24 mouse cellular contexts compared by ENCODE assay signal in the genomic region with DNA sequence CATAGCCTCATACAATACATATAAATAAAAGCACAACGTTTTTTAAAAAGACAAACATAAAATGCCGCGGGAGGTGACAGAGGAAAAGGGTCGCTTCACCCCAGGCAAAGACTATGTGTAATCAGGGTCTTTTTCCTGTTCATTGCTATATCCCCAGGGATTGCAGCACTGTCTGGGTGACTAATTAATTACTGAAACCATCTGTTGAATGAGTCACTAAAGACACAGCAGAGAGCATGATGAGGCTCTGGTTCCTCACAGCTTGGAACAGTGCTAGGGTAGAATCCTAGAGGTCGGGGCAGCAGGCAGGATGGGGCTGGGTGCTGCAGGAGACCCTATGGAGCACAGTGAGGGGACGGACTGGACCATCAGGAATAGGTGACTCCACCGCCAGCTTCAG. TPM values are rescaled to one million over a fixed set of nuclear protein-coding genes. Genes with fewer than 3 reads are reported as not detected.
A peak's percentile ranks its signal among the peaks of the same experiment; 100 is the strongest.
DNase-seq lines count a peak whose midpoint lies in the region; ATAC-seq and TF ChIP-seq lines count a peak whose summit lies in the region.
"Had no signal": no experiment of that assay in that cellular context is flagged by ENCODE, and none has a peak within 500 bp of the region (broad histone marks: within the 10 kb centered on the region; RNA-seq: fewer than 3 reads in every experiment).

No protein-coding gene starts in this region.

- POLR2A ChIA-PET in Patski (lab: Charles Lee): no interaction called here

- H3K4me1 ChIP-seq in kidney, embryonic 15.5 days: 0 out of 2 replicates have a peak, but pooled peaks cover 7% of the 10 kb centered on the region
- H3K4me1 ChIP-seq: forebrain, embryonic 15.5 days; heart, embryonic 13.5 days had no signal

- no peak overlapping the region for H3K9ac ChIP-seq in kidney, embryonic 15.5 days
- H3K9ac ChIP-seq: embryonic facial prominence, embryonic 12.5 days; forebrain, embryonic 15.5 days; heart, embryonic 13.5 days; hindbrain, embryonic 15.5 days had no signal

- no peak overlapping the region for H3K4me3 ChIP-seq in kidney, embryonic 15.5 days (replicated peaks)
- H3K4me3 ChIP-seq: embryonic facial prominence, embryonic 12.5 days; forebrain, embryonic 15.5 days; heart, embryonic 13.5 days; hindbrain, embryonic 15.5 days had no signal

- no peaks in the 10 kb centered on the region for H3K27me3 ChIP-seq in kidney, embryonic 15.5 days
- peaks cover 10% of the 10 kb centered on the region for H3K27me3 ChIP-seq in Patski
- H3K27me3 ChIP-seq: embryonic facial prominence, embryonic 12.5 days; forebrain, embryonic 15.5 days; heart, embryonic 13.5 days; hindbrain, embryonic 15.5 days had no signal

- no peaks in the 10 kb centered on the region for H3K9me3 ChIP-seq in kidney, embryonic 15.5 days (replicated peaks)
- H3K9me3 ChIP-seq: embryonic facial prominence, embryonic 12.5 days; forebrain, embryonic 15.5 days; G1E; heart, embryonic 13.5 days; hindbrain, embryonic 15.5 days had no signal

- no peak for TF ChIP-seq CTCF in Patski (IDR thresholded peaks at IDR 0.05)

- no peak for DNase-seq in kidney, postnatal 25 days
- DNase-seq in kidney, postnatal 14 days: peak; percentile 14
- DNase-seq in kidney, postnatal 4 days: no peak
- peak; percentile 24 for DNase-seq in Patski (ENCODE audit: low read depth, low spot score)
- no peak for DNase-seq in embryo, embryonic 11 days
- DNase-seq in ovary, postnatal 10 days (ENCODE audit: low spot score): no peak
- DNase-seq: adrenal gland, adult 2 months; adrenal gland, postnatal 25 days; cerebellum, adult 2 months; cerebellum, postnatal 14 days; gastrocnemius, postnatal 14 days; heart, adult 11 months; heart, postnatal 36 days had no signal

- H3K4me2 ChIP-seq in kidney, embryonic 15.5 days: no peak overlapping the region
- H3K4me2 ChIP-seq: embryonic facial prominence, embryonic 12.5 days; forebrain, embryonic 15.5 days; heart, embryonic 13.5 days; hindbrain, embryonic 15.5 days had no signal

- in situ Hi-C loops in Patski (cut with MboI; ENCODE audit: low pct_unique_long_range_greater_than_20kb): no loop called here

- no peaks in the 10 kb centered on the region for H3K36me3 ChIP-seq in kidney, embryonic 15.5 days
- H3K36me3 ChIP-seq: embryonic facial prominence, embryonic 12.5 days; forebrain, embryonic 15.5 days; G1E; heart, embryonic 13.5 days; hindbrain, embryonic 15.5 days had no signal

- WGBS in kidney, embryonic 15.5 days: 72% methylated on average over 7 of the region's 7 CpGs

- no peak overlapping the region for H3K27ac ChIP-seq in kidney, embryonic 15.5 days
- H3K27ac ChIP-seq: embryonic facial prominence, embryonic 12.5 days; forebrain, embryonic 15.5 days; heart, embryonic 13.5 days; hindbrain, embryonic 15.5 days had no signal

- 0 out of 2 replicates have a peak, but pooled peaks have one; percentile 33 for ATAC-seq in kidney, embryonic 15.5 days (replicated peaks; ENCODE audit: low FRiP score)
- peak; percentile 64 for ATAC-seq in Patski
- ATAC-seq: CD4-positive, CD25-positive, alpha-beta regulatory T cell, adult 4 months; forebrain, embryonic 15.5 days had no signal

- CTCF ChIA-PET in Patski (lab: Charles Lee): no interaction called here

RNA-seq across cellular contexts. Expression of a gene that starts 9.3 kb away (rescaled TPM):
- polyA plus RNA-seq in kidney, embryonic 15.5 days (2015; fragmentation: Nextera tagmentation; extraction: Ambion mirVana): not detected in 2 replicates
- polyA plus RNA-seq in Patski (2021): not detected
- polyA plus RNA-seq: adrenal gland, adult 2 months; cerebellum, adult 2 months; forebrain, embryonic 11.5 days; forebrain, embryonic 15.5 days; frontal cortex, adult 2 months; G1E; heart, embryonic 13.5 days; heart, postnatal 0 days; hindbrain, embryonic 11.5 days; hindbrain, embryonic 15.5 days had no signal

Comparison
In these comparisons a context has a peak if more than half of its experiments do, and no peak if none do; other contexts are left out.
1. DNase-seq: peak in kidney, postnatal 14 days (single experiment) and Patski (single experiment); none in kidney, postnatal 25 days (0 of 2), kidney, postnatal 4 days (0 of 2), embryo, embryonic 11 days (single experiment) and ovary, postnatal 10 days (single experiment).